Mouse (Mus musculus) cerebellum, adult 2 months (tissue): ENCODE results near the gene Ncoa5.

Source experiments
- CTCF ChIP-seq: fragments of 200-500 bp; IDR thresholded peaks from 2 replicates; pipeline ENCODE4 v1.5.1; 2011; ENCODE audit warnings: low read depth, mild to moderate bottlenecking, control low read depth, low read length, moderate library complexity, borderline replicate concordance; ENCODE audit not compliant: insufficient read depth
- POLR2A ChIP-seq: fragments of 200-500 bp; IDR thresholded peaks from 2 replicates; pipeline ENCODE4 v1.6.1; 2011; ENCODE audit warnings: low read length, control low read depth, borderline replicate concordance; ENCODE audit not compliant: insufficient read depth

GRCm38 (mm10) chr2:164972646-164973045 is 62.0 kb downstream of the Ncoa5 start:
- TF ChIP-seq POLR2A (no peak), CTCF (no peak)
